Mouse (Mus musculus) kidney, adult 2 months (tissue): Measurements from ENCODE around the gene Dcun1d2.

Experiments
- CTCF ChIP-seq: fragments of 200-500 bp; conservative IDR thresholded peaks from 2 replicates; pipeline ENCODE4 v1.5.1; 2011; ENCODE audit warnings: low read depth, mild to moderate bottlenecking, control low read depth, low read length, moderate library complexity, mixed read lengths; ENCODE audit not compliant: insufficient read depth, insufficient read length
- POLR2A ChIP-seq: fragments of 200-500 bp; IDR thresholded peaks from one replicate; pipeline ENCODE4 v1.6.1; 2011; ENCODE audit warnings: low read depth, low read length, control low read depth

GRCm38 (mm10) chr8:13299571-13299970 is 11.6 kb upstream of the Dcun1d2 start:
- TF ChIP-seq CTCF (no peak), POLR2A (no peak)
